Mouse (Mus musculus) heart, embryonic 15.5 days (tissue): ENCODE results near the gene A630095N17Rik. TPM values are rescaled to one million over a fixed set of nuclear protein-coding genes. Genes with fewer than 3 reads are reported as not detected.

Experiments
- ATAC-seq: fragments of 200-750 bp; cut with Nextera tagmentation; replicated peaks from 2 replicates; pipeline ENCODE4 v1.8.0; 2017; ENCODE audit warnings: low read depth, moderate TSS enrichment; ENCODE audit not compliant: insufficient number of reproducible peaks, insufficient read depth, low FRiP score
- H3K27ac ChIP-seq: fragments of 300-500 bp; sonication (generic); 2 replicates; pipeline ENCODE4 v1.5.1; 2015; ENCODE audit warnings: mild to moderate bottlenecking, inconsistent platforms
- H3K27me3 ChIP-seq: fragments of 300-500 bp; sonication (generic); 2 replicates; pipeline ENCODE4 v1.6.1; 2015; ENCODE audit warnings: inconsistent platforms
- H3K36me3 ChIP-seq: fragments of 300-500 bp; sonication (generic); 2 replicates; pipeline ENCODE4 v1.6.1; 2015; ENCODE audit warnings: mild to moderate bottlenecking, inconsistent platforms
- H3K4me1 ChIP-seq: fragments of 300-500 bp; sonication (generic); replicated peaks from 2 replicates; pipeline ENCODE4 v1.6.1; 2015; ENCODE audit warnings: inconsistent platforms
- H3K4me2 ChIP-seq: fragments of 300-500 bp; sonication (generic); 2 replicates; pipeline ENCODE4 v1.6.1; 2015; ENCODE audit warnings: inconsistent platforms, mild to moderate bottlenecking, moderate library complexity
- H3K4me3 ChIP-seq: fragments of 300-500 bp; sonication (generic); 2 replicates; pipeline ENCODE4 v1.5.1; 2015; ENCODE audit warnings: mild to moderate bottlenecking, inconsistent platforms
- H3K9ac ChIP-seq: fragments of 300-500 bp; sonication (generic); 2 replicates; pipeline ENCODE4 v1.6.1; 2015; ENCODE audit warnings: mild to moderate bottlenecking, inconsistent platforms
- H3K9me3 ChIP-seq: fragments of 300-500 bp; sonication (generic); replicated peaks from 2 replicates; pipeline ENCODE4 v1.6.1; 2016; ENCODE audit warnings: inconsistent platforms
- WGBS: fragments of 180-500 bp; shearing (Covaris S2); methylation state at CpG from one replicate; pipeline ENCODE4 v1.1.7; 2015; ENCODE audit warnings: mixed read lengths; 5-methylcytosine and 5-hydroxymethylcytosine counted together
- microRNA-seq: library from miRNA; unstranded; fragments of <30 nt; microRNA quantifications from one replicate; pipeline ENCODE4, GENCODE M21; 2016
- polyA plus RNA-seq: library from polyadenylated mRNA; unstranded; fragments of >200 nt; fragmentation: Nextera tagmentation; extraction: Ambion mirVana; gene quantifications from 2 replicates; pipeline ENCODE4 v1.2.1, GENCODE M21; 2015

Gene A630095N17Rik
- polyA plus RNA-seq, 1 experiment from 2014 or later: not detected

DNA sequence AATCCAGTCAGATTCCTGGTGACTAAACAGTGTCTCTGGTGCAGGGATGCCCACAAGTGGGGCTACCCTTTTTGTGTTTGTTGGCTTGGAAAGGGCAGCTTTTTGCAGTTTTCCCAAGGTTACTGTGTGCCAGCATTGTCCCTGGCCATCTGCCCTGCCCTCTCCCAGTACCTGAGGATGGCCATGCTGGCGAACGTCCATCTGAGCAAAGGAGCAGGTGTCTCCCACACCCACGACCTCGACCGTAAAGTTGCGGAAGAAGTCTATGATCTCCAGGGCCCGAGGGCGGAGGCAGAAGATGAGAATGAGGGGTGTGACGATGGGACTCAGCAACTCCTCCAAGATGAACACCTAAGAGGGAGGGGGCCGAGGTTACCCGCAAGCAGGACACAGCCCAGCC, 46.4 kb downstream of the A630095N17Rik start:
- H3K9me3 ChIP-seq: no peaks in the 10 kb centered on the region
- H3K27me3 ChIP-seq: no peaks in the 10 kb centered on the region
- no peak overlapping the region for H3K4me3 ChIP-seq
- no peak for ATAC-seq
- 89% methylated on average over 11 of the region's 11 CpGs for whole genome bisulfite sequencing
- H3K4me2 ChIP-seq: no peak overlapping the region
- no peak overlapping the region for H3K9ac ChIP-seq
- peaks cover 8% of the 10 kb centered on the region for H3K4me1 ChIP-seq
- H3K36me3 ChIP-seq: peaks cover 57% of the 10 kb centered on the region
- H3K27ac ChIP-seq: no peak overlapping the region

DNA sequence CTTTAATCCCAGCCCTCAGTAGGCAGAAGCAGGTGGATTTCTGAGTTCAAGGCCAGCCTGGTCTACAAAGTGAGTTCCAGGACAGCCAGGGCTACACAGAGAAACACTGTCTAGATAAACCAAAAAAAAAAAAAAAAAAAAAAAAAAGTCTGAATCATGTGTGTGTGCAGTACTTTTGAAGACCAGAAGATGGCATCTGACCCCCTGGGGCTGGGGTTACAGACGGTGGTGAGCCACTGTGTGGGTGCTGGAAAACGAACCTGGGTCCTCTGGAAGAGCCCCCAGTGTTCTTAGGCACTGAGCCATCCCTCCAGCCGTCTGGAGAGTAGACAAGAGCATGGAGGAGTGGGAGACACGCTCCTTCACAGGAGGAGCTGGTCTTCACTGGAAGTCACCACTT, 49.7 kb downstream of the A630095N17Rik start:
- Histone ChIP-seq H3K9me3 (no peaks in the 10 kb centered on the region), H3K4me3 (no peak overlapping the region), H3K27ac (no peak overlapping the region), H3K9ac (no peak overlapping the region), H3K36me3 (peaks cover 50% of the 10 kb centered on the region), H3K4me2 (no peak overlapping the region), H3K27me3 (no peaks in the 10 kb centered on the region), H3K4me1 (peaks cover 14% of the 10 kb centered on the region)
- WGBS: 64% methylated on average over 4 of the region's 4 CpGs
- ATAC-seq: no peak

DNA sequence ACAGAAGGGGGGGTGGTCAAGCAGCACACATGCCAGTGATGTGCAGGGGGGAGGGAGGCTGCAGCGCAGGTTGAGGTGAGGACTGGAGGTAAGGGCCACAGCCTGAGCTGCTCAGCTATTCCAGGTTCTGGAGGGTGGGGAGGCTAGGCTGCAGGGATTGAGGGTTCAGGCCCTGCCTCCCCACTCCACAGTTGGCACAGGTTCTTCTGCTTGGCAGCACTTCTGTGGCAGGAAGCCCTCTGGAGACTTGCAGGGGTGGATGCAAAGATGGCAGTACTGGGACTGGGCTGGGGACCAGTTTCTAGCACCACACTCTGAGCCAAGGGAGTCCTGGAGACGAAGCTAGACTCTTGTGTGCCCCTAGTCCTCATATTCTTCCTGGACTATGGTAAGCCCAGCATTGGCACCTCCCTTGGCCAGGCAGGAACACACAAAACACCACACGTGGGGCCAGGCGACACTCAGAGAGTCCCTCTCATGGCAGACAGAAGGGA, 50.5 kb downstream of the A630095N17Rik start:
- Histone ChIP-seq H3K4me2 (no peak overlapping the region), H3K27ac (no peak overlapping the region), H3K4me3 (no peak overlapping the region), H3K36me3 (peaks cover 48% of the 10 kb centered on the region), H3K27me3 (no peaks in the 10 kb centered on the region), H3K9me3 (no peaks in the 10 kb centered on the region), H3K9ac (no peak overlapping the region), H3K4me1 (peaks cover 14% of the 10 kb centered on the region)
- 79% methylated on average over 4 of the region's 4 CpGs for WGBS
- no peak for ATAC-seq

DNA sequence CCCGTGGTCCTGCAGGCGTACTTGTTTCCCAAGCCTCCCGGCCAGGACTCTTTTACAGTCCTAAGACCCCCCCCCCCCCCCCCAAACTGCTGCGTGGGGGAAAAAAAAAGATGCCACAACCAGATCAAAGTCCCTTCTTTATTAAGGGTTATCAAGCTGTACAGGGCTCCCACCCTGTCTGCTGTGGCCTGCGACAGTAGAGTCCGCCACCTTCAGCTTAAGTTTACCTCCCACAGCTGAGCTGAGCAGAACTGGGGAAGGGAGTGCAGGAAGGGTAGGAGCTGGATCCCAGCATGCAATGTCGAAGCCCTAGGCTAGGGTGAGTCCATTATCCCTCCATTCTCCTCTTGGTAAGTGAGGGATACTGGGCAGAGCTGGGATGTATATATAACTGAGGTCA, 51.2 kb downstream of the A630095N17Rik start:
- Histone ChIP-seq H3K27ac (no peak overlapping the region), H3K9ac (no peak overlapping the region), H3K4me1 (peaks cover 14% of the 10 kb centered on the region), H3K4me2 (peak overlapping the region; percentile 99), H3K27me3 (no peaks in the 10 kb centered on the region), H3K36me3 (peaks cover 43% of the 10 kb centered on the region), H3K9me3 (no peaks in the 10 kb centered on the region), H3K4me3 (peak overlapping the region; percentile 76; the same call in 1 of the 2 replicates)
- no peak for ATAC-seq
- 34% methylated on average over 7 of the region's 7 CpGs for WGBS

DNA sequence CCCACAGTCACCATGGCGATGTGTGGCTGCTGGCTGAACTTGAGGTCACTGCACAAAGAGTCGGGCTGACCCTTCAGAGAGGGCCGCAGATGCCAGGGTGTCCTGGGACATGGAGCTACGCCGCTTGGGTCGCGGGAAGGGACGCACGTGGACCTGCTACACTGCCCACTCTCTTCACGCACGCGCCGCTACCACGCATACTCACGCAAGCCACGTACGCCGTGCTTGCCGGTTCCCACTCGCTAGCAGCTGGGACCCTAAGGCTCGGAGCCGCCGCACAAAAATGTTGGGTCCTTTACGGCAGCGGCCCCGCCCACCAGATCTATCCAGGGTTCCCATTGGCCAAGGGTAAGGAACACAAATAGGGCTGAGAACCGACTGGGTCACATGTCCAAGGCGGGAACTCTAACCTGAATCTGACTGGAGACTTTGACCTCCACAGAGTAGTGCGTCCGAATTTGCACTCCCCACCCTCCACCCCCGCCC, 51.8 kb downstream of the A630095N17Rik start, which contains the start of gene Abcb6:
TSS of gene Abcb6 (minus strand) at position 288 of the 486 bp plus-strand sequence.
- peaks cover 42% of the 10 kb centered on the region for H3K36me3 ChIP-seq
- WGBS: under 1% methylated on average over 31 of the region's 31 CpGs

DNA sequence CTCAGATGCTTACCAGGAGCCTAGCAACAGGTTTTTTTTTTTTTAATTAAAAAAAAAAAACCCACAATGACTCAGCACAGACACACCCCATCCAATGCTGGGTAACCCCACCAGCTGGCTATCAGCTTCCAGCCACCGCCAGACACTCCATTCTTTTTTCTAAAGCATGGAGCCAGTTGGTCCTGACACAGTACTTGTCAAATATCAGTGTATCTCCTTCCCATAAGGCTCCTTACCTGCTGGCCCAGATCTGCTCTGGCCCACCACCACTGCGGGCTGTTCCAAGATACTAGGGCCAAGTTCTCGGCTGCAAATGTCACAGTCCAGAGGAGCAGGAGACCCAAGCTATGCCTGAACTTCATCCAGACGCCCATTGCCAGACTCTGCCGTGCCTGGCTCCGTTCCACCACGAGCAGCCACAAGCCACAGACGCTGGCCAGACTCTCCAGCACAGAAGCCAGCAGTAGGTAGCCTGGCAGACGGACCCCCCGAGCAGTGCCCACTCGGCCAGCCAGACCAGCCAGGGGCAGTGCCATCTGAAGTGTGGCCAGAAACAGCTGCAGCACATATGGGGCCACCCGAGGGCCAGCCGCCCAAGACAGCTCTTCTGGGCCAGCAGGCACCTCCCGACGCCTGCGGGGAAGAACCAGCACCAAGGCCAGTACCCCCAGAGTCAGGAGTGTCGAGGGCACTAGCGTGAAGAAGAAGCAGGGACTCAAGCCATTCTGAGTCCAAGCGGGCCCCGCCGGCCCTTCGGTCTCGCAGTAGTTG, 52.4 kb downstream of the A630095N17Rik start:
- H3K36me3 ChIP-seq: peaks cover 36% of the 10 kb centered on the region
- WGBS: 6% methylated on average over 23 of the region's 23 CpGs
- H3K4me2 ChIP-seq: peak overlapping the region; percentile 99
- peak overlapping the region; percentile 76 for H3K4me3 ChIP-seq
- H3K27ac ChIP-seq: peak overlapping the region; percentile 38
- H3K27me3 ChIP-seq: no peaks in the 10 kb centered on the region
- no peaks in the 10 kb centered on the region for H3K9me3 ChIP-seq
- H3K9ac ChIP-seq: peak overlapping the region; percentile 60
- peak; percentile 37 for ATAC-seq
- peaks cover 14% of the 10 kb centered on the region for H3K4me1 ChIP-seq

More for the DNA sequence above, 51.8 kb downstream of the A630095N17Rik start, which contains the start of gene Abcb6:
- Histone ChIP-seq H3K4me3 (peak within 1 kb of the TSS; percentile 76), H3K9me3 (no peaks in the 10 kb centered on the region), H3K9ac (peak within 1 kb of the TSS; percentile 60), H3K27me3 (no peaks in the 10 kb centered on the region), H3K27ac (peak within 1 kb of the TSS; percentile 38), H3K4me1 (peaks cover 14% of the 10 kb centered on the region), H3K4me2 (peak within 1 kb of the TSS; percentile 99)
- ATAC-seq: peak; percentile 86

Small RNA genes within 50 kb of the gene (microRNA-seq; reads per million reads assigned to microRNA genes)
- not detected for gene Gm27943

Other genes starting within 250 kb of the A630095N17Rik start
- 7.2 and 8.9 TPM in 2 replicates for gene Nhej1, start 106.9 kb downstream of the A630095N17Rik start, polyA plus RNA-seq
- gene Slc23a3, start 98.2 kb downstream of the A630095N17Rik start, polyA plus RNA-seq: 0.53 and 1.2 TPM in 2 replicates
- 33.7 and 39.3 TPM in 2 replicates for gene Cnppd1, start 89.4 kb downstream of the A630095N17Rik start, polyA plus RNA-seq
- 30.7 and 41.6 TPM in 2 replicates for gene Retreg2, start 89.3 kb downstream of the A630095N17Rik start, polyA plus RNA-seq
- 26.5 and 32.5 TPM in 2 replicates for gene Zfand2b, start 63.5 kb downstream of the A630095N17Rik start, polyA plus RNA-seq
- 12.9 and 14.1 TPM in 2 replicates for gene Abcb6, start 51.7 kb downstream of the A630095N17Rik start, polyA plus RNA-seq
- gene Ankzf1, start 40.0 kb downstream of the A630095N17Rik start, polyA plus RNA-seq: 24.3 and 25.9 TPM in 2 replicates
- gene Atg9a, start 39.9 kb downstream of the A630095N17Rik start, polyA plus RNA-seq: 27.1 and 31.0 TPM in 2 replicates
- gene Glb1l, start 21.3 kb downstream of the A630095N17Rik start, polyA plus RNA-seq: 9.4 and 11.4 TPM in 2 replicates
- gene Stk16, start 21.3 kb downstream of the A630095N17Rik start, polyA plus RNA-seq: 73.6 and 96.9 TPM in 2 replicates
- gene Tuba4a, start 12.2 kb downstream of the A630095N17Rik start, polyA plus RNA-seq: 41.9 and 56.7 TPM in 2 replicates
- 41.4 and 43.0 TPM in 2 replicates for gene Dnajb2, start 4.3 kb upstream of the A630095N17Rik start, polyA plus RNA-seq
- gene Ptprn, start 32.4 kb upstream of the A630095N17Rik start, polyA plus RNA-seq: 0.45 and 1.0 TPM in 2 replicates
- 0.18 and 2.4 TPM in 2 replicates for gene Resp18, start 46.3 kb upstream of the A630095N17Rik start, polyA plus RNA-seq
- gene Dnpep, start 85.9 kb upstream of the A630095N17Rik start, polyA plus RNA-seq: 108 and 123 TPM in 2 replicates
- gene Des, start 128.2 kb upstream of the A630095N17Rik start, polyA plus RNA-seq: 374 and 419 TPM in 2 replicates
- 44.5 and 54.4 TPM in 2 replicates for gene Speg, start 143.2 kb upstream of the A630095N17Rik start, polyA plus RNA-seq
- 63.9 and 81.8 TPM in 2 replicates for gene Gmppa, start 203.8 kb upstream of the A630095N17Rik start, polyA plus RNA-seq
- gene Asic4, start 218.3 kb upstream of the A630095N17Rik start, polyA plus RNA-seq: 0.40 and 0.81 TPM in 2 replicates
- gene Chpf, start 247.2 kb upstream of the A630095N17Rik start, polyA plus RNA-seq: 23.9 and 36.6 TPM in 2 replicates
- 0.39 and 0.80 TPM in 2 replicates for gene Tmem198, start 247.4 kb upstream of the A630095N17Rik start, polyA plus RNA-seq